Comparison of ENCODE assay signal across 8 mouse cellular contexts in the genomic region with DNA sequence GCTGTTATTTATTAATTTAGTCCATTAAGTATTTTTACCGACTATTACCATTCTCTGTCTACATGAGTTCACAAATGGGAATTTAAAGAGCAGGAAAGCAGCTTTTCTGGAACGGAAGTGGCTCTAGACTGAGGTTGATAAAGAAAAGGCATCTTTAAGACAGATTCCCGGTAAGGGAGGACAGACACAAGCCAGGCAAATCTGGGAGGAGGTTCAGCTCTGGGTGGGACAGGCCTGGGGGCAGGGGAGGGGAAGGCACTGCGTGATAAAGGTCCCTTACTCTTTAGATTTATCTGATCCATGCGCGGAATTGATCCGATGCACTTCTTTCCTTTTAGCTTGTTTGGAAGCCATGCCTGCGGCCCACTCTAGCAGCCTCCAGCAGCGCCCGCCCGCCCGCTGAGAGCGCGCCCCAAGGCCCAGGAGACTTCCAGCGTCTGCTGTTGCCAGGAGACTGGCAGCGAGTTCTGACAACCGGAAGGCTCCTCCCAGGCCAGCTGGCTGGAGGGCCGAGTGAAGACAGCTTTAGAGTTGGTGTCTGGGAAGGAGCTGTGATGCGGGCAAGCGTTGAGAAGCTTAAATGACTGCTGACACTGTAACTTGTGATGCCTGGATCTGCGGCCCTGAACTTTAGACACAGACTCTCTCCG. TPM values are rescaled to one million over a fixed set of nuclear protein-coding genes. Genes with fewer than 3 reads are reported as not detected.
A peak's percentile ranks its signal among the peaks of the same experiment; 100 is the strongest.
DNase-seq lines count a peak whose midpoint lies in the region; ATAC-seq lines count a peak whose summit lies in the region.

A gene (minus strand): TSS at position 366 of the 650 bp plus-strand sequence.

- no peak within 1 kb of the TSS for H3K27ac ChIP-seq in embryonic facial prominence, embryonic 15.5 days (replicated peaks)

- 6% methylated on average over 22 of the region's 22 CpGs for WGBS in embryonic facial prominence, embryonic 15.5 days

- no peaks in the 10 kb centered on the region for H3K36me3 ChIP-seq in embryonic facial prominence, embryonic 15.5 days

- intact Hi-C loops in left cerebral cortex, postnatal 4 days (cut with DNase I) = no loop called here

- peaks cover 8% of the 10 kb centered on the region; the same call in 1 of the 2 replicates for H3K4me1 ChIP-seq in embryonic facial prominence, embryonic 15.5 days

- H3K9me3 ChIP-seq in embryonic facial prominence, embryonic 15.5 days (replicated peaks) = no peaks in the 10 kb centered on the region

- 0 out of 2 replicates have a peak within 1 kb of the TSS, but pooled peaks have one; percentile 15 for H3K9ac ChIP-seq in embryonic facial prominence, embryonic 15.5 days

- peak within 1 kb of the TSS; percentile 49 for H3K4me2 ChIP-seq in embryonic facial prominence, embryonic 15.5 days (replicated peaks)

- peak; percentile 80 for ATAC-seq in embryonic facial prominence, embryonic 15.5 days (ENCODE audit: insufficient number of reproducible peaks, low FRiP score, low TSS enrichment, low read depth)
- ATAC-seq in megakaryocyte progenitor cell, adult 5-6 weeks (replicated peaks; ENCODE audit: poor library complexity) = peak; percentile 71

- DNase-seq in brain, embryonic 18.5 days (ENCODE audit: low read depth, low spot score) = peak; percentile 26
- DNase-seq in heart, adult 9 months (ENCODE audit: low spot score in 2 of 2) = peak; percentile 55 to 61
- peak; percentile 35 to 39 for DNase-seq in kidney, adult 8-10 months
- DNase-seq in left cerebral cortex, postnatal 4 days = peak; percentile 76
- peak; percentile 43 to 53 for DNase-seq in right cerebral cortex, postnatal 36 days (ENCODE audit: low spot score in 2 of 2)
- no peak for DNase-seq in c-Kit-positive CD71-positive TER-119-positive erythroid progenitor cells, embryonic 14.5 days (ENCODE audit: low spot score)

- peak within 1 kb of the TSS; percentile 29 for H3K4me3 ChIP-seq in embryonic facial prominence, embryonic 15.5 days (replicated peaks)

- H3K27me3 ChIP-seq in embryonic facial prominence, embryonic 15.5 days = no peaks in the 10 kb centered on the region

RNA-seq across cellular contexts. Expression of the gene that starts here (rescaled TPM):
- 0.75 and 1.4 TPM in 2 replicates for polyA plus RNA-seq in embryonic facial prominence, embryonic 15.5 days (2015; fragmentation: Nextera tagmentation; extraction: Ambion mirVana)
- under 1 TPM; 0.28 to 0.34 TPM for total RNA-seq in left cerebral cortex, postnatal 4 days (2021)
- total RNA-seq in megakaryocyte progenitor cell, adult 5-6 weeks (2015) = 0.72 and 1.3 TPM in 2 replicates
- total RNA-seq in megakaryocyte progenitor cell, adult 5-6 weeks (2017) = 0.21 and 0.51 TPM in 2 replicates

Comparison
In these comparisons a context has a peak if more than half of its experiments do, and no peak if none do; other contexts are left out.
1. Peak in DNase-seq in left cerebral cortex, postnatal 4 days; RNA of the gene not detected or under 1 TPM.